21 mouse cellular contexts compared by ENCODE assay signal in the genomic region with DNA sequence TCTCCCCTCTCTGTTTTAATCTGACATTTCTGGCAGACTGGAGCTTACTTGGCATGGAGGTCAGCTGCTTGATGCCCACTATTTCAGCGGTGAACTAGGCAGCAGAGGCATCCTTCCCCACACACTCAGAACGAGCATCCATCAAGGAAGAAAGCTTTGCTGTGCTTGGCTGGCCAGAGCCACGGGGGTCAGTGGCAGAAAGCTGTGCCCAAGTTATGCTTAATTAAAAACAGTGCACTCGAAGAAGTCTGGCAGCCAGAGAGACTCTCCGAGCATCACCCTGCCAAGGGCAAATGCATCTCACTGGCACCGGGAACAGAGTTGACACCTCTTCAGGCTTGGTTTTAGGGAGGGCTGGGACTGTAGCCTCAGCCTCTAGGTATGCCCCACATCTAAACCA.
A peak's percentile ranks its signal among the peaks of the same experiment; 100 is the strongest.
DNase-seq lines count a peak whose midpoint lies in the region; ATAC-seq and TF ChIP-seq lines count a peak whose summit lies in the region.
"Had no signal": no experiment of that assay in that cellular context is flagged by ENCODE, and none has a peak within 500 bp of the region (broad histone marks: within the 10 kb centered on the region; RNA-seq: fewer than 3 reads in every experiment).

No protein-coding gene starts in this region.

- H3K9me3 ChIP-seq in forebrain, embryonic 16.5 days (ENCODE audit: control insufficient read depth, low read length) = 0 out of 2 replicates have a peak, but pooled peaks cover 2% of the 10 kb centered on the region
- 0 out of 2 replicates have a peak, but pooled peaks cover 4% of the 10 kb centered on the region for H3K9me3 ChIP-seq in forebrain, embryonic 13.5 days (replicated peaks)
- peaks cover 5% of the 10 kb centered on the region; the same call in 1 of the 2 replicates for H3K9me3 ChIP-seq in kidney, embryonic 16.5 days (ENCODE audit: low read length)
- H3K9me3 ChIP-seq: liver, embryonic 15.5 days; midbrain, embryonic 12.5 days; stomach, embryonic 15.5 days had no signal

- ATAC-seq in forebrain, embryonic 16.5 days = 0 out of 2 replicates have a peak, but pooled peaks have one; percentile 43
- ATAC-seq in forebrain, embryonic 13.5 days = no peak
- peak; percentile 27 for ATAC-seq in kidney, embryonic 16.5 days (ENCODE audit: low FRiP score, low TSS enrichment)
- ATAC-seq in megakaryocyte progenitor cell, adult 5-6 weeks (replicated peaks; ENCODE audit: poor library complexity) = no peak
- ATAC-seq: forebrain, embryonic 14.5 days; Patski had no signal

- no peak overlapping the region for H3K4me3 ChIP-seq in forebrain, embryonic 16.5 days (replicated peaks; ENCODE audit: low read length)
- H3K4me3 ChIP-seq in forebrain, embryonic 13.5 days = no peak overlapping the region
- no peak overlapping the region for H3K4me3 ChIP-seq in kidney, embryonic 16.5 days (ENCODE audit: low read length)
- H3K4me3 ChIP-seq: hindbrain, embryonic 10.5 days; liver, embryonic 15.5 days; midbrain, embryonic 12.5 days; stomach, embryonic 15.5 days had no signal

- H3K27me3 ChIP-seq in forebrain, embryonic 16.5 days (replicated peaks; ENCODE audit: control insufficient read depth, insufficient read depth, low read length) = no peaks in the 10 kb centered on the region
- H3K27me3 ChIP-seq in forebrain, embryonic 13.5 days = no peaks in the 10 kb centered on the region
- H3K27me3 ChIP-seq in kidney, embryonic 16.5 days (ENCODE audit: insufficient read depth, low read length) = no peaks in the 10 kb centered on the region
- H3K27me3 ChIP-seq: liver, embryonic 15.5 days; midbrain, embryonic 12.5 days; stomach, embryonic 15.5 days had no signal

- TF ChIP-seq POLR2A in brain, embryonic 14.5 days (IDR thresholded peaks at IDR 0.05; ENCODE audit: borderline replicate concordance, extremely low read depth, insufficient read depth, insufficient read length, poor library complexity, severe bottlenecking) = no peak

- no peak for DNase-seq in kidney, postnatal 10 days
- DNase-seq in brain, embryonic 14.5 days (ENCODE audit: low read depth) = peak; percentile 47
- DNase-seq in fibroblast of lung, adult 2 months (ENCODE audit: low read depth) = peak; percentile 56
- DNase-seq in lung, postnatal 25 days (ENCODE audit: low spot score) = no peak
- DNase-seq: adrenal gland, postnatal 10 days; gastrocnemius, postnatal 14 days; kidney, adult 11 months; kidney, postnatal 25 days; right cerebral cortex, postnatal 14 days; spleen, adult 18-20 months; thymus, adult 18-20 months had no signal

- no peak for TF ChIP-seq CTCF in brain, embryonic 14.5 days (IDR thresholded peaks at IDR 0.05; ENCODE audit: borderline replicate concordance, extremely low read depth, insufficient read depth, insufficient read length)

- no peaks in the 10 kb centered on the region for H3K36me3 ChIP-seq in forebrain, embryonic 16.5 days (ENCODE audit: control insufficient read depth, insufficient read depth)
- no peaks in the 10 kb centered on the region for H3K36me3 ChIP-seq in forebrain, embryonic 13.5 days (ENCODE audit: poor library complexity, severe bottlenecking)
- no peaks in the 10 kb centered on the region for H3K36me3 ChIP-seq in kidney, embryonic 16.5 days (ENCODE audit: insufficient read depth, low read length)
- H3K36me3 ChIP-seq: hindbrain, embryonic 10.5 days; liver, embryonic 15.5 days; midbrain, embryonic 12.5 days; stomach, embryonic 15.5 days had no signal

- H3K9ac ChIP-seq in forebrain, embryonic 16.5 days (replicated peaks; ENCODE audit: low read depth, low read length) = no peak overlapping the region
- no peak overlapping the region for H3K9ac ChIP-seq in forebrain, embryonic 13.5 days
- no peak overlapping the region for H3K9ac ChIP-seq in kidney, embryonic 16.5 days (replicated peaks; ENCODE audit: low read length)
- H3K9ac ChIP-seq: liver, embryonic 15.5 days; midbrain, embryonic 12.5 days; stomach, embryonic 15.5 days had no signal

- no peak overlapping the region for H3K27ac ChIP-seq in forebrain, embryonic 16.5 days (ENCODE audit: low read length)
- H3K27ac ChIP-seq in forebrain, embryonic 13.5 days = no peak overlapping the region
- H3K27ac ChIP-seq in kidney, embryonic 16.5 days (ENCODE audit: low read length) = no peak overlapping the region
- H3K27ac ChIP-seq: hindbrain, embryonic 10.5 days; liver, embryonic 15.5 days; midbrain, embryonic 12.5 days; stomach, embryonic 15.5 days had no signal

- H3K4me2 ChIP-seq in forebrain, embryonic 16.5 days (ENCODE audit: low read length) = no peak overlapping the region; the same call in 1 of the 2 replicates
- H3K4me2 ChIP-seq in forebrain, embryonic 13.5 days = no peak overlapping the region
- H3K4me2 ChIP-seq in kidney, embryonic 16.5 days (replicated peaks; ENCODE audit: low read depth, low read length) = no peak overlapping the region
- H3K4me2 ChIP-seq: liver, embryonic 15.5 days; midbrain, embryonic 12.5 days; stomach, embryonic 15.5 days had no signal

- WGBS in forebrain, embryonic 16.5 days = 39% methylated on average over 6 of the region's 6 CpGs
- WGBS in forebrain, embryonic 13.5 days = 67% methylated on average over 6 of the region's 6 CpGs
- 24% methylated on average over 6 of the region's 6 CpGs for WGBS in kidney, embryonic 16.5 days

- H3K4me1 ChIP-seq in forebrain, embryonic 16.5 days (replicated peaks; ENCODE audit: control insufficient read depth, insufficient read depth, low read length) = peaks cover 7% of the 10 kb centered on the region
- H3K4me1 ChIP-seq in forebrain, embryonic 13.5 days = 0 out of 2 replicates have a peak, but pooled peaks cover 12% of the 10 kb centered on the region
- peaks cover 10% of the 10 kb centered on the region; the same call in 1 of the 2 replicates for H3K4me1 ChIP-seq in kidney, embryonic 16.5 days (ENCODE audit: insufficient read depth, low read length)
- H3K4me1 ChIP-seq: liver, embryonic 15.5 days; midbrain, embryonic 12.5 days; stomach, embryonic 15.5 days had no signal

Comparison
In these comparisons a context has a peak if more than half of its experiments do, and no peak if none do; other contexts are left out.
1. ATAC-seq: peak in forebrain, embryonic 16.5 days (single experiment) and kidney, embryonic 16.5 days (single experiment); none in forebrain, embryonic 13.5 days (single experiment) and megakaryocyte progenitor cell, adult 5-6 weeks (single experiment).
2. DNase-seq: peak in brain, embryonic 14.5 days (single experiment) and fibroblast of lung, adult 2 months (single experiment); none in kidney, postnatal 10 days (single experiment) and lung, postnatal 25 days (single experiment).